Mouse (Mus musculus) cerebral cortex, adult 2 months (tissue): Measurements from ENCODE around the gene Msmb.

Experiments used
- WGBS: fragments of 180-500 bp; shearing (Covaris S2); methylation state at CpG from one replicate; pipeline ENCODE4 v1.1.7; 2018; 5-methylcytosine and 5-hydroxymethylcytosine counted together

Gene Msmb

DNA sequence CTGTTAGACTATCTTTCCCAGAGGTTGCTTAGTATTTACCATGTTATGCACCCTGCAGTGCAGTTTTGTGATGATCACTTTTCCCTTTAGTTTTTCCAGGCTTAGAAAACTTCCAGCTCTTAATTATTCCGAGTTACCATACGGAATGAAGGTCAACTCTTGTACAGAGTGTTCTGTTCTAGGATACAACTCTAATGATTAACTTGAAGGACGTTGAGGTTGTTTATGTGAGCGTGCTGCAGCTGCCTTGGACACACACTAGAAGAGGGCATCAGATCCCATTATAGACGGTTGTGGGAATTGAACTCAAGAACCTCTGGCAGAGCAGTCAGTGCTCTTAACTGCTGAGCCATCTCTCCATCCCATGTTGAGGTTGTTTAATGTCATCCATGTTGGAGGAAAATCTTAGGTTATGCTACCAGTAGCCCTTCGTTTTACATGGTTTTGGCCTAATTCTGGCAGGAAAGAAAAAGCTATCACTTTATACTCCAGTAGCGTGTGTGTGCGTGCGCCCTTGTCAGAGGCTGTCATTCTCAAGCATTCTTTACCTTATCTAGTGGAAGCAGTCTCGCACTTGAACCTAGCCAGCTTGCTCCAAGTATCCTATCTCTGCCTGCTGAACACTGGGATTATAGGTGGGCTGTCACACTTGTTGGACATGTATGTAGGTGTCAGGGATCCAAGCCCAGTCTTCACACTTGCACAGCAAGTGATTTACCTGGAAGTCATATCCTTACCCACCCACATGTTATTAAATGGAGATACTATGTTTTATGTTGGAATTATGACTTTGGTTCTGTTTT lies 37.8 kb downstream of the Msmb start:
- WGBS, result 88% methylated on average over 10 of the region's 10 CpGs

DNA sequence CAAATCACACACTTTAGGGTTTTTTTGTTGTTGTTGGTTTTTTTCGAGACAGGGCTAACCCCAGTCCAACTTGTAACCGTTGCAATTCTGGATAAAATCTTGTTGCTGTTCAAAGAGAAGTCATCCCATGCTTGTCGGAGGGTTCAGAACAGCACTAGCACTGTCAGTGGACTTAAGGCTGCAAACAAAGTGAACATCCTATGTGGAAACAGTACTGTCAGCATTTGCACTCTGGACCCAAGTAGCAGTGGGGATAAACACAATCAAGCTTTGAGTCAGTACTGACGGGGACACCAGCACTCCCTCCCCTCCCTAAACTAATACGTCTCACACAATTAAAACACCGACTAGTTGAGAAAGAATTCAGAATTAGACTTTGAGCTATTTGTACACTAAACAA lies 39.0 kb downstream of the Msmb start:
- 79% methylated on average over 6 of the region's 6 CpGs for WGBS

DNA sequence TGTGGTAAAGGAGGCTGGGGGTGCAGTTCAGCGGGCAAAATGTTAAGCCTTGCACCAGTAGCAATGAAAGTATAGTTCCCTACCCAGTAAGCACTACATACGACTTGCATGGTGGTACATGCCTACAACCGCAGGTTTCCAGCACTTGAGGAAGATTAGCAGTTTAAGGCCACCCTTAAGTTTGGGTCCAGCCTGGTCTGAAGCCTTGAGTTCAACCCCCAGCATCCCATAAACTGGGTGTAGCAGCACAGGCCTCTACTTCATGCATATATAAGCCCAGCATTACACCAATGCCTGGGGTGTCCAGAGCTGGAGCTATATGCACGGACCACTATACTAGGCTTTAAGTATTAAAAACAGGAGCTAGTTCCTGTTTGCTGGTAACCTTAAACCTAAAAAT lies 42.0 kb downstream of the Msmb start:
- 92% methylated on average over 4 of the region's 4 CpGs for WGBS

DNA sequence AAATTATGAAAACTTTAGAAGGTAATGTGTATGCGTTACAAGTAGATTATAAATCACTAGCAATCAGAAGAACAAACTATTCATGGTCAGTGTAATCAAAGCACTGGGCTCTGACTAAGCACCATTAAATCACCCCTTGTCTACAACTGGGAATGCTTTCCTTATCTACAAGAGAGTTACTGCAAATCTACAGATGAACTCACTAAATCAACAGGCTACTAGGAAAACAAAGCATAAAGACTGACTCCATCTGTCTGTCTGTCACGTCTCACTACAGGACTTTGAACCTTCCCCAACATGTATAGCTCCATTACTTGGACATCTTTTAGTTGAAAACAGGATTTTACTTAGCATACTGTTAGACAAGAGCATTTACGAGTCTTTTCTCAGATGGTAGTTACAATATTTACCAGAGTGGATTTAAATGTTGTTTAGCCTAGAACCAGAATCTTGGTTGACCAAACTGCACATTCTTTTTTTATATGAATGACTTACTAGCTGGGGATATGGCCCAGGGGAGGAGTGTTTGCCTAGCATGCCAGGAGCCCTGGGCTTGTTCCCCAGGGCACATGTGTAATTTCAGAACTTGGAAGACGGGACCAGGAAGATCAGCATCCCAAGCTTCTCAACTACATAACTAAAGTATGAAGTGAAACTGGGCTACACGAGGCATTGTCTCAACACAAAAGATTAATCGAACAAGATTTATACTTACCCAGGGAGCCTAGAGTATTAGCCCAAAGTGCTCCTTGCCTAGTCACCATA lies 49.0 kb downstream of the Msmb start:
- 87% methylated on average over 6 of the region's 6 CpGs for WGBS

DNA sequence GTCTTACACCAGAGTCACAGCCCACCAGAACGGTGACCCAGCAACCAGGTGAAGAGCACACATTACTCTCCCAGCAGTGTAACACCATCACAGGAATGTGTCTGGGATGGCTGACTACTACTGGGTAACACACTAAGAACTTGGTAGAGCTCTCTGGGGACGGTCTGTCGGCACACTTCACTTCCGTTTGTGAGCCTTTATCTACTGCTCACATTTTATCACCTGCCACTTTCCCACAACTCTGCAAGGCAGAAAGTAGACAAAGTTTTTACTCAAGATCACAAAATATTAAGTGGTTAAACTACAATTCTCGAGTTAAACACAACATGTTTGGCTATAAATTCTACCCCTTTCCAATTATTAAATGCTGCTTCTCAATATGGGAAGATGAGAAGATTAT lies 50.1 kb downstream of the Msmb start:
- WGBS, result 91% methylated on average over 5 of the region's 5 CpGs

DNA sequence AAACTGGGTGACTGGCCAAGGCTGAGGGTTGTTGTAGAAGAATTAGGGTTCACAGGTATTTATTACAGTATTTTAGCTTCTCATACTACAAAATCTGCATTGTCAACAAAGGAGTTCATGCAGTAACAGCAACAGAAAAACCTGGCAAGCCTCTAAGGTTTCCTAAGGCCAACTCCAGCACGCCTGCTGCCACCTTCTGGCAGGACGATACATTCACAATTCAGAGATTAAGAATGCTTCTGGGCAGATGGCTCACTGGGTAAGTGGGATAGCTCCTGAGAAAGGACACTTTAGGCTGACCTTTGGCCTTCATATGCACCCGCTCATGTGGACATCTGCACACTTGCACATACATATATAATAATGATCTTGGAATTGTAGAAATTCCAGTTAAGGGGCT lies 50.6 kb downstream of the Msmb start:
- WGBS, result 27% methylated on average over 3 of the region's 3 CpGs

DNA sequence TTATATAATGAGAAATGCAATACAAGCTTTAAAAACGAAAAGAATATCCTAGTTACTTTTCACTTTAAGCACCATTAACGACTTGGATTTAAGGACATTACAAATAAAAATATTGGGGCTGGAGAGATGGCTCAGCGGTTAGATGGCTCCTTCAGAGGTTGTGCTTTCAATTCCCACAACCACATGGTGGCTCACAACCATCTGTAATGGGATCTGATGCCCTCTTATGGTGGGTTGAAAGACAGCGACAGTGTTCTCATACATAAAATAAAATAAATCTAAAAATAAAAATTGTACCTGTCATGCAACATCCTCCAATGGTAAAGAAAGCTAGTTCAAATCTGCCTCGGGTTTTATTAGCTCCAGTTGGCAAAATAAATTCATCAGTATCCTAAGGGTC lies 51.7 kb downstream of the Msmb start:
- 74% methylated on average over 5 of the region's 5 CpGs for WGBS

DNA sequence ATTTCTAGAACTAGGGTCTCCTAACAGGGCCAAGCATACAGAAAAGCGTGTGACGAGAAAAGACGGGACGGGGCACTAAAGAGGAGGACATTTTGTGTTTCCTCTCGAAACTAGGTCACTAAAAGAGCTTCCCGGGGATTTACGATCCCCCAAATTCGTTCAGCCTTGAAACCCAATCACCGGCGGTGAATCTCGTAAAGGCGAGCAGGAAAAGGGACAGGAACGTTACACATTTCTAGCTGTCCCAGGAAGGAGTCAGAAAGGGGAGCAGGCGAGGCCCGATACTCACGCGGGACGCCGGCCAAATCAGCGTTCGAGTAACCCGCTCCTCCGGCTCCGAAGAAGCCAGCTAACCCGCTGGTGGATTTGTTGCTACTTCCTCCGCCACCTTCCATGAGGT lies 59.5 kb downstream of the Msmb start:
- under 1% methylated on average over 26 of the region's 26 CpGs for WGBS

DNA sequence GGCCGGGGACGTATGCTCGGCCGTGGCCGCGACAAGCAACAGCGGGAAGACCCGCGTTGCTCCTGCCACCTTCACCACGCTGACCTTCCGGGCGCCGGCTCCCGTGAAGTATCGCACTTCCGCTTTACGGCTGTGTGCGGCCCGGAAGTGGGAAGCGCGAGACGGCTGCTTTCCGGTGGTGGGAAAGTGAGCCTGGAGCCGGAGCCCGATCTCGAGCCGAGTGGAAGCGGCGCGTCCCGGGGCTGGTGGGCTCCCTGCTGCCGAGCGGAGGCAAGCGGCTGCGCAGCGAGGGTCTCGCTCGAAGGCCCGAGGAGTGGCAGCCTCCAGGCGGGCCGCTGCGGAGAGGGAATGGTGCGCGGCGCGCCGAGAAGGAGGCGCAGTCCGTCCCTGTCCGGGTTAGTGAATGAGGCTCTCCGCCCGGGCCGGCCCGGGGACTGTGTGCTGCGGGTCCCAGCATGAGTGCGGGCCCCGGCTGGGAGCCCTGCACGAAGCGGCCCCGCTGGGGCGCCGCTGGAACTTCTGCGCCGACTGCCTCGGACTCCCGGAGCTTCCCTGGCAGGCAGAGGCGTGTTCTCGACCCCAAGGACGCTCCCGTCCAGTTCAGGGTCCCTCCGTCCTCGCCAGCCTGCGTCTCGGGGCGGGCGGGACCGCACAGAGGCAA lies 60.1 kb downstream of the Msmb start, which contains the start of the genes Timm23 and Parg:
TSS of gene Timm23 (minus strand) at position 108 of the 661 bp plus-strand sequence.
TSS of gene Parg (plus strand) at position 159 of the 661 bp plus-strand sequence.
- under 1% methylated on average over 77 of the region's 77 CpGs for WGBS
